Mouse (Mus musculus) gastrocnemius, adult 2 months (tissue): ENCODE data around the gene Igsf9. TPM values are rescaled to one million over a fixed set of nuclear protein-coding genes. Genes with fewer than 3 reads are reported as not detected.

ENCODE experiments used
- DNase-seq: peaks from one replicate; pipeline ENCODE4 v3.0.0; 2022
- H3K27ac ChIP-seq: fragments of 200-600 bp; 2 replicates; pipeline ENCODE4 v1.8.1; 2022; ENCODE audit warnings: mild to moderate bottlenecking
- H3K4me3 ChIP-seq: fragments of 200-600 bp; 2 replicates; pipeline ENCODE4 v1.8.1; 2022; ENCODE audit warnings: mild to moderate bottlenecking, moderate library complexity
- CTCF ChIP-seq: fragments of 200-600 bp; IDR thresholded peaks from 2 replicates; pipeline ENCODE4 v1.8.1; 2022; ENCODE audit warnings: antibody characterized with exemption, mild to moderate bottlenecking, moderate library complexity
- intact Hi-C: fragments of 180-260 bp; cut with DNase I; formaldehyde crosslinking; loops from one replicate; pipeline ENCODE4 v1.15.1; 2025
- total RNA-seq, 2 experiments: library from RNA; stranded (reverse); gene quantifications; 2 replicates each; pipeline ENCODE4 v1.2.3; 2021

The Igsf9 gene
- total RNA-seq, 2 experiments from 2014 or later, result 0.67 TPM; not detected in 1

GRCm38 (mm10) chr1:172503111-172503997 lies 21.8 kb downstream of the Igsf9 start:
- TF ChIP-seq CTCF, result no peak
- peak overlapping the region; percentile 91 for H3K27ac ChIP-seq
- intact Hi-C loops, result no loop called here
- DNase-seq, result peak; percentile 54
- peak overlapping the region; percentile 92 for H3K4me3 ChIP-seq

GRCm38 (mm10) chr1:172504756-172505155 lies 23.2 kb downstream of the Igsf9 start:
- no peak for TF ChIP-seq CTCF
- no peak for DNase-seq
- Histone ChIP-seq H3K4me3 (no peak overlapping the region), H3K27ac (peak overlapping the region; percentile 16; the same call in 1 of the 2 replicates)
- intact Hi-C loops, result no loop called here

GRCm38 (mm10) chr1:172507001-172507400 lies 25.4 kb downstream of the Igsf9 start:
- TF ChIP-seq CTCF, result no peak
- Histone ChIP-seq H3K27ac (no peak overlapping the region), H3K4me3 (no peak overlapping the region)
- intact Hi-C loops, result no loop called here
- peak; percentile 33 for DNase-seq

- no peak for TF ChIP-seq CTCF
- no peak for DNase-seq
- no peak overlapping the region for H3K4me3 ChIP-seq
- H3K27ac ChIP-seq, result no peak overlapping the region
- intact Hi-C loops, result no loop called here
Observed at GRCm38 (mm10) chr1:172507701-172508100, 26.1 kb downstream of the Igsf9 start.

GRCm38 (mm10) chr1:172508172-172508571 lies 26.6 kb downstream of the Igsf9 start:
- H3K27ac ChIP-seq, result no peak overlapping the region
- DNase-seq, result no peak
- intact Hi-C loops, result no loop called here
- no peak for TF ChIP-seq CTCF
- H3K4me3 ChIP-seq, result no peak overlapping the region

GRCm38 (mm10) chr1:172509235-172509634 lies 27.6 kb downstream of the Igsf9 start:
- no peak for TF ChIP-seq CTCF
- DNase-seq, result no peak
- intact Hi-C loops, result no loop called here
- Histone ChIP-seq H3K4me3 (no peak overlapping the region), H3K27ac (no peak overlapping the region)

- no peak for TF ChIP-seq CTCF
- intact Hi-C loops, result no loop called here
- H3K4me3 ChIP-seq, result no peak overlapping the region
- DNase-seq, result no peak
- no peak overlapping the region for H3K27ac ChIP-seq
Observed at GRCm38 (mm10) chr1:172509983-172510382, 28.4 kb downstream of the Igsf9 start.

GRCm38 (mm10) chr1:172510421-172510972 lies 28.9 kb downstream of the Igsf9 start:
- Histone ChIP-seq H3K4me3 (no peak overlapping the region), H3K27ac (peak overlapping the region; percentile 24; the same call in 1 of the 2 replicates)
- intact Hi-C loops, result no loop called here
- TF ChIP-seq CTCF, result no peak
- no peak for DNase-seq

GRCm38 (mm10) chr1:172512962-172513361 lies 31.4 kb downstream of the Igsf9 start:
- intact Hi-C loops, result no loop called here
- DNase-seq, result peak; percentile 69
- Histone ChIP-seq H3K4me3 (peak overlapping the region; percentile 54), H3K27ac (peak overlapping the region; percentile 83)
- peak; percentile 36 for TF ChIP-seq CTCF

- Histone ChIP-seq H3K4me3 (peak overlapping the region; percentile 54), H3K27ac (peak overlapping the region; percentile 83)
- intact Hi-C loops, result no loop called here
- DNase-seq, result peak; percentile 68
- TF ChIP-seq CTCF, result no peak
Observed at GRCm38 (mm10) chr1:172513525-172514212, 32.1 kb downstream of the Igsf9 start.

- Histone ChIP-seq H3K27ac (peak overlapping the region; percentile 83), H3K4me3 (peak overlapping the region; percentile 54)
- DNase-seq, result no peak
- intact Hi-C loops, result no loop called here
- no peak for TF ChIP-seq CTCF
Observed at GRCm38 (mm10) chr1:172514213-172514529, 32.6 kb downstream of the Igsf9 start.

- no peak for DNase-seq
- peak overlapping the region; percentile 83 for H3K27ac ChIP-seq
- no peak overlapping the region for H3K4me3 ChIP-seq
- no peak for TF ChIP-seq CTCF
- intact Hi-C loops, result no loop called here
Observed at GRCm38 (mm10) chr1:172514551-172515268, 33.1 kb downstream of the Igsf9 start.
